Mouse (Mus musculus) thymus, adult 2 months (tissue): Measurements from ENCODE around the gene Dpp6.

Source experiments
- CTCF ChIP-seq: fragments of 200-500 bp; IDR thresholded peaks from 2 replicates; pipeline ENCODE4 v1.5.1; 2012; ENCODE audit warnings: mild to moderate bottlenecking, control low read depth, low read length, moderate library complexity, borderline replicate concordance; ENCODE audit not compliant: control insufficient read depth, poor library complexity, insufficient read depth; ENCODE audit errors: extremely low read depth
- POLR2A ChIP-seq: fragments of 200-500 bp; IDR thresholded peaks from 2 replicates; pipeline ENCODE4 v1.6.1; 2012; ENCODE audit warnings: mild to moderate bottlenecking, low read length, control low read depth, moderate library complexity; ENCODE audit not compliant: control insufficient read depth, poor library complexity, insufficient read depth; ENCODE audit errors: extremely low read depth

GRCm38 (mm10) chr5:27122479-27122878 is 305.5 kb downstream of the Dpp6 start:
- no peak for TF ChIP-seq CTCF
- TF ChIP-seq POLR2A, result no peak
